Mouse (Mus musculus) Patski (cell line): ENCODE results near the gene Parp16. TPM values are rescaled to one million over a fixed set of nuclear protein-coding genes. Genes with fewer than 3 reads are reported as not detected.
A peak's percentile ranks its signal among the peaks of the same experiment; 100 is the strongest.

ENCODE experiments used
- ATAC-seq: fragments of 100-300 bp; one replicate; pipeline ENCODE4 v1.8.0; 2021
- CTCF ChIA-PET: fragments of 350-600 bp; sonication (Branson Sonifier 250); formaldehyde crosslinking; loops from one replicate; lab custom pipeline; 2022; ENCODE audit warnings: inconsistent platforms; lab: Charles Lee
- POLR2A ChIA-PET: fragments of 350-600 bp; sonication (Branson Sonifier 250); formaldehyde crosslinking; loops from one replicate; lab custom pipeline; 2022; ENCODE audit warnings: antibody characterized with exemption, inconsistent platforms; lab: Charles Lee
- DNase-seq: peaks from one replicate; pipeline ENCODE4 v3.0.0-alpha.2; 2011; ENCODE audit warnings: low read depth, low spot score
- H3K27me3 ChIP-seq: fragments of 371-371 bp; one replicate; pipeline ENCODE4 v1.5.1; 2021
- CTCF ChIP-seq: fragments of 100-300 bp; IDR thresholded peaks from one replicate; pipeline ENCODE4 v1.5.1; 2021
- in situ Hi-C: fragments of 300-500 bp; cut with MboI; formaldehyde crosslinking; loops from 3 replicates; pipeline ENCODE4 v1.11.1; 2018; ENCODE audit warnings: low pct_unique_long_range_greater_than_20kb, mixed read lengths
- polyA plus RNA-seq: library from polyadenylated mRNA; unstranded; gene quantifications from one replicate; pipeline ENCODE4 v1.2.3, GENCODE M21; 2021

Gene Parp16
- polyA plus RNA-seq, 1 experiment from 2014 or later, result 7.0 TPM

DNA sequence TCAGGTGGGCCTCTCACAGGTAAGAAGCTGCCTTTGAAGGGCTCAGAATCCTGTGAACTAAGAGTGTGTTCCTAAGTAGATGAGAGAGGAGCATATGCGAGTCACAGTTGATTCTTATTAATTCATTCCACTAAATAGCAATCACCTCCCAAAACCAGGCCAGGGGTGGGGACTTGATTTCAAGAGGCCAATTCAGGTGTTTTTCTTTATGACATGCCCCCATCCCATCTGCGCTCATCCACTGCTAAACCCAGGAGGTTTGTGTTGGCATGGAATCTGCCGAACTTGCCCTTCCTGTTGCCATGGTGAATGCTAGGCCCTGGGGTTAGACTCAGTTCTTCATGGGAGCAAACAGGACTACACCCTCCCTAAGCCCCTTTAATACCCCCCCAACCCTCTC lies 45.4 kb downstream of the Parp16 start:
- ChIA-PET POLR2A (no interaction called here), CTCF (no interaction called here)
- no peak for TF ChIP-seq CTCF
- no peak for DNase-seq
- H3K27me3 ChIP-seq, result no peaks in the 10 kb centered on the region
- in situ Hi-C loops, result no loop called here
- ATAC-seq, result no peak

DNA sequence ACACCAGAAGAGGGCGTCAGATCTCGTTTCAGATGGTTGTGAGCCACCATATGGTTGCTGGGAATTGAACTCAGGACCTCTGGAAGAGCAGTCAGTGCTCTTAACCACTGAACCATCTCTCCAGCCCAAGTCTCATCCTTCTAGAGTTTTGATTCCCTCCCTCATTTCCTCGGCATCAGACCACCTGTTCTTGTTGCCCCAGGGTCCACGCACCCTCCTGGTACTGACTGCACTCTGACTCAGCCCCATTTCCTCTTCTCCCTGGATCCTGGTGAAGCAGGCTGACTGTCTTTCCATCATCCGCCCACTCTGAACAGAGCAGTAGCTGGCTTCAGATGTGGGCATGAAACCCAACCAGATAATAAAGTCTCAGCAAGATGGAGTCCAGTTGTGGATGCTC lies 46.8 kb downstream of the Parp16 start:
- TF ChIP-seq CTCF, result no peak
- ATAC-seq (no peak), DNase-seq (no peak)
- POLR2A ChIA-PET, result no interaction called here
- no peaks in the 10 kb centered on the region for H3K27me3 ChIP-seq
- in situ Hi-C loops, result no loop called here
- CTCF ChIA-PET, result no interaction called here

DNA sequence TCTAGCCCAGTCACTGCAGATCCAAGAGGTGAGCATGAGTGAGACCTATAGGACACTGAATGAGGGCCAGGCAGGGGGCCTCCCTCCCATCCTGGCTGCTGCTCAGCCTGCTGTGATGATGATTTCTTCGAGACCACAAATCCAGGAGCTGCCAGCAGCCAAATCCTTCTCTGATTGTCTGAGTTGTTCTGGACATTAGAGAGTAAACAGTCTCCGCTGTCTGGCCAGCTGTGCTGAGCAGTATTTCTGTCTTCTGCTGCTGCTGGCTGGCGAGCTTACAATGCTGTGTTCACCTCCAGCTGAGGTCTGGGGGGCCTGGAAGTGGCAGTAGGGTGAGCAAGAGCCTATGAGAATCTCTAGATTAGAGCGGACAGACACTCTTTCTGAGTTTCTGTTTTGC lies 48.1 kb downstream of the Parp16 start:
- ChIA-PET CTCF (interaction anchor here (1.2 kb wide), 1 partner anchor 32 kb away, joined by 4 read pairs; no protein-coding TSS in a partner anchor), POLR2A (no interaction called here)
- ATAC-seq (no peak), DNase-seq (peak; percentile 30)
- TF ChIP-seq CTCF, result no peak
- in situ Hi-C loops, result no loop called here
- H3K27me3 ChIP-seq, result no peaks in the 10 kb centered on the region

GRCm38 (mm10) chr9:65244036-65244806 lies 49.1 kb downstream of the Parp16 start:
- TF ChIP-seq CTCF, result no peak
- ATAC-seq (no peak), DNase-seq (no peak)
- ChIA-PET CTCF (no interaction called here), POLR2A (no interaction called here)
- in situ Hi-C loops, result no loop called here
- no peaks in the 10 kb centered on the region for H3K27me3 ChIP-seq

GRCm38 (mm10) chr9:65247502-65248376 lies 52.6 kb downstream of the Parp16 start:
- no peak for DNase-seq
- in situ Hi-C loops, result no loop called here
- CTCF ChIA-PET, result no interaction called here

GRCm38 (mm10) chr9:65248377-65248690 lies 53.2 kb downstream of the Parp16 start:
- ChIA-PET CTCF (no interaction called here), POLR2A (no interaction called here)
- no peak for DNase-seq
- TF ChIP-seq CTCF, result no peak
- in situ Hi-C loops, result no loop called here
- no peak for ATAC-seq
- H3K27me3 ChIP-seq, result no peaks in the 10 kb centered on the region

More at GRCm38 (mm10) chr9:65247502-65248376, 52.6 kb downstream of the Parp16 start:
- POLR2A ChIA-PET, result no interaction called here
- no peaks in the 10 kb centered on the region for H3K27me3 ChIP-seq
- no peak for ATAC-seq
- no peak for TF ChIP-seq CTCF

GRCm38 (mm10) chr9:65252026-65252425 lies 56.9 kb downstream of the Parp16 start:
- no peaks in the 10 kb centered on the region for H3K27me3 ChIP-seq
- ATAC-seq (no peak), DNase-seq (no peak)
- in situ Hi-C loops, result no loop called here
- CTCF ChIA-PET, result no interaction called here
- POLR2A ChIA-PET, result interaction anchor here (0.6 kb wide), 1 partner anchor 27 kb away, joined by 4 read pairs; no protein-coding TSS in a partner anchor
- TF ChIP-seq CTCF, result no peak

GRCm38 (mm10) chr9:65255906-65256600 lies 60.9 kb downstream of the Parp16 start:
- DNase-seq (no peak), ATAC-seq (no peak)
- no peaks in the 10 kb centered on the region for H3K27me3 ChIP-seq
- ChIA-PET POLR2A (no interaction called here), CTCF (interaction anchor here (0.8 kb wide), 1 partner anchor 25 kb away, joined by 3 read pairs; no protein-coding TSS in a partner anchor)
- in situ Hi-C loops, result no loop called here
- TF ChIP-seq CTCF, result no peak

DNA sequence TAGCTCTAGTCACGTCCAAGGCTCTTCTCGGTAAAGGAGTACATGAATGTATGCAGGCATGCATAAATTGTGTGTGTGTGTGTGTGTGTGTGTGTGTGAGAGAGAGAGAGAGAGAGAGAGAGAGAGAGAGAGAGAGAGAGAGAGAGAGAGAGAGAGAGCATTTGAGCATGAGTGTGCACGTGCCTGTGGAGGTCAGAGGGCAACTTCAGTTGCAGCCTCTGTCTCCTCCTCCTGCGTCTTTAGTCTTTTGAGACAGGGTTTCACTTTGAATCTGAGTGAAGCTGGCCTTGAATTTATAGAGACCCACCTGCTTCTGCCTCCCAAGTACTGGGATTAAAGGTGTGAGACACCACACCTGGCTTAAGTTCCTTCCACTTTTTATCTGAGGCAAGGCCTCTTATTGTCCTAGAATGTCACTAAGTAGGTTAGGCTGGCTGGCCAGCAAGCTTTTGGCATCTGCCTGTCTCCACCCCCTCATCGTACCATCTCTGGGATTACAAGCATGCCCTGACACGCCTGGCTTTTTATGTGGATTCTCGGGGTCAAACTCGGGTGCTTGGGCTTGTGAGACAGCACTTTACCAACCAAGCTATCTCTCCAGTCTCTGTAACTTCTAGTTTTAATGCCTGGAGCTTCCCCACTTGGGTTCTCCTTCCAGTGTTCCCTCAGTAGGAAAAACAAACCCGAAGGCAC lies 62.2 kb downstream of the Parp16 start:
- H3K27me3 ChIP-seq, result no peaks in the 10 kb centered on the region
- in situ Hi-C loops, result no loop called here
- no peak for DNase-seq
- no peak for ATAC-seq
- ChIA-PET CTCF (no interaction called here), POLR2A (no interaction called here)
- TF ChIP-seq CTCF, result no peak

DNA sequence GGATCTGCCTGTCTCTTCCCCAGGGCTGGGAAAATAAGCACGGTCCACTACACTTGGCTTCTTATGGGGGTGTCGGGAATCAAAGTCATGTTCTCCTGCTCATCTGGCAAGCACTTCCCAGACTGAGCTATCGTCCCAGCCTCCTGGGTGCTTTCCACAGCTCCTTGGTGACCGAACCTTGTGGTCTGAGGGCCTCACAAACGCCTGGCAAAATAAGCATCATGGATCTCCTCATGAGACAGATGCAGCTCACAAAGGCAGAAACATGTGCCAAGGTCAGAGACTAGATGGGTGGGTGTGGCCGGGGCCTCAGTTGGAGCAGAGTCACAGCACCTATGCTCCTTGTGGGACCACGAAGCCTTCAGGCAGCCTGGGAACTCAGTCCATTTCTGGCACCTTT lies 64.2 kb downstream of the Parp16 start:
- TF ChIP-seq CTCF, result no peak
- DNase-seq (no peak), ATAC-seq (no peak)
- ChIA-PET CTCF (interaction anchor here (1.1 to 2.0 kb wide), 3 partner anchors 22 to 34 kb away, joined by 3 to 5 read pairs (median 3); no protein-coding TSS in a partner anchor), POLR2A (no interaction called here)
- in situ Hi-C loops, result no loop called here
- H3K27me3 ChIP-seq, result no peaks in the 10 kb centered on the region
